Mouse (Mus musculus): ENCODE results near the gene Ccdc78. TPM values are rescaled to one million over a fixed set of nuclear protein-coding genes. Genes with fewer than 3 reads are reported as not detected.
A peak's percentile ranks its signal among the peaks of the same experiment; 100 is the strongest.
"Not testable (repeated sequence)": the region's sequence is repeated elsewhere in the genome, so short reads cannot be mapped to it uniquely, and the experiment has no call there.

Ccdc78 gene
- polyA plus RNA-seq, 1 experiment from 2014 or later: 0.30 TPM

DNA sequence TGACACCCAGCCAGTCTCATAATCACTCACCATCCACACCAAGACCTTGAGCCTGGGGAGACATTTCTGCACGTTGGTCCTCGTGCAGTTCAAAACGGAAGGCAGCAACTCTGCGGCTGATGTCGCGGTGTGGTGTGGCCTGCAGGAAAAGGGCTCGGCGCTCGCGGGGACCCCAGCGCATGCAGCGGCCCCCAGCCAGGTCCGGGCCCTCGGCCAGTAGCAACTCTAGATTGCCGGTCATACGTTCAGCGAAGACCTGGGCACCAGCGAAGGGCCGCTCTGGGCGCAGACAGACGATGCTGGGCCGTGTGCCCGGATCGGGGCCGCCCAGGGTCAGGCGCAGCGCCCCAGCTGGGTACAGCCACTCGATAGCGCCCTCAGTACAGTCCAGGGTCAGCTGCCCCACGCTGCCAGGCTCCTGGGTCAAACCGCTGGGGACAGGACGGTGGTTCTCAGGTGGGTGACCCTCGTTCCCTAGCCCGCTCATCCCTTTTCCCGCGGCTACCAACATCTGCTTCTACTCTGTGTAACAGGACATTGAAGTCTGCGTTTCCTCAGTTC lies 9.9 kb downstream of the Ccdc78 start:
- no peaks in the 10 kb centered on the region for H3K27me3 ChIP-seq (ENCODE audit: control insufficient read depth, insufficient read depth, low read length)
- no peak overlapping the region; the same call in 1 of the 2 replicates for H3K27ac ChIP-seq (ENCODE audit: low read length)
- peak; percentile 1; the same call in 1 of the 2 replicates for ATAC-seq (ENCODE audit: insufficient number of reproducible peaks, insufficient read depth, low FRiP score, low read depth)
- H3K4me2 ChIP-seq (replicated peaks; ENCODE audit: low read depth, low read length): peak overlapping the region; percentile 93
- peaks cover 29% of the 10 kb centered on the region for H3K4me1 ChIP-seq (ENCODE audit: control insufficient read depth, insufficient read depth, low read length)
- no peaks in the 10 kb centered on the region for H3K9me3 ChIP-seq (ENCODE audit: control insufficient read depth, low read depth, low read length)
- H3K36me3 ChIP-seq (ENCODE audit: control insufficient read depth, insufficient read depth, low read length): no peaks in the 10 kb centered on the region
- WGBS: 2% methylated on average over 37 of the region's 37 CpGs
- peak overlapping the region; percentile 61 for H3K9ac ChIP-seq (replicated peaks; ENCODE audit: low read depth, low read length)
- H3K4me3 ChIP-seq (ENCODE audit: low read depth, low read length): peak overlapping the region; percentile 79

DNA sequence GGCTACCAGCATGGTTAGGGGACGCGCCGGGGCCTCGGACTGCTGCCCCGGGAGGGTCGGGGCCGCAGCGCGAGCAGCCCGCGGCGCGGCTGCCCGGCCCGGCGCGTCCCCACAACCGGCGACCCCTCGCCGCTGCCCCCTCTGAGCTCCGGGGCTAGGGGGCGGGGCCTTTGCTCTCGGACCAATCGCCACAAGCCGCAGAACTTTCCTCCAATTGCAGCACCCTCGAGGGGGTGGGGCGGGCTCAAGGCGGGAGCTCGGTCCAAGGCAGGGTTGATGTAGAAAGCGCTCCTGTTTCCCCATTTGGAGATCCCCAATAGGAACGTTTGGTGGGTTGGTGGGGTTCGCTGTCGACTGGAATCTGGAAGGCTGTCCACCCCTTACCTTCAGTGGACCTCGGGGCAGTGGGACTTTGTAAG lies 10.6 kb downstream of the Ccdc78 start, which contains the start of gene Metrn:
Metrn (minus strand) TSS at position 186 of the 419 bp plus-strand sequence.
- H3K4me2 ChIP-seq (replicated peaks; ENCODE audit: low read depth, low read length): peak within 1 kb of the TSS; percentile 93
- H3K27me3 ChIP-seq (ENCODE audit: control insufficient read depth, insufficient read depth, low read length): no peaks in the 10 kb centered on the region
- ATAC-seq (ENCODE audit: insufficient number of reproducible peaks, insufficient read depth, low FRiP score, low read depth): peak; percentile 75; the same call in 1 of the 2 replicates
- H3K9ac ChIP-seq (replicated peaks; ENCODE audit: low read depth, low read length): peak within 1 kb of the TSS; percentile 61
- H3K27ac ChIP-seq (ENCODE audit: low read length): no peak within 1 kb of the TSS; the same call in 1 of the 2 replicates
- peaks cover 27% of the 10 kb centered on the region for H3K4me1 ChIP-seq (ENCODE audit: control insufficient read depth, insufficient read depth, low read length)
- no peaks in the 10 kb centered on the region for H3K36me3 ChIP-seq (ENCODE audit: control insufficient read depth, insufficient read depth, low read length)
- H3K4me3 ChIP-seq (ENCODE audit: low read depth, low read length): peak within 1 kb of the TSS; percentile 79
- no peaks in the 10 kb centered on the region for H3K9me3 ChIP-seq (ENCODE audit: control insufficient read depth, low read depth, low read length)
- WGBS: under 1% methylated on average over 35 of the region's 35 CpGs

DNA sequence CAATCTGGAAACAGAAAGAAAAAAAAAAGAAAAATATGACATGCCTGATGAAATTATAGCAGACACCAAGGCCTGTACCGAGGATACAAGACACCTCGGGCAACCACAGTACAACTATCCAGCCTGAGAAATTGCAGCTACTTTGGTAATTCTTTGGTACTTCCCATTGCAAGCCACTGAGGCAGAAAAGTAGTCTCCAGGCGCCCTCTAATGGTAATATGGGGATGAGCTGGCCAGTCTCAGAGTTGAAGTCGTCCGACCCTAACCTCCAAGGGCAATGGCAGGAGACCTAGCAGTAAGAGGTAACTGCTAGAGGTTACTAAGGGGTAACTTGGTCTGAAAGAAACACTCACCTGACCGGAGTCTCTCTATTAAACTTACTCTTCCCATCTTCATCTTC lies 14.6 kb downstream of the Ccdc78 start:
- Histone ChIP-seq H3K27me3 (ENCODE audit: control insufficient read depth, insufficient read depth, low read length) (no peaks in the 10 kb centered on the region), H3K36me3 (ENCODE audit: control insufficient read depth, insufficient read depth, low read length) (no peaks in the 10 kb centered on the region), H3K4me1 (ENCODE audit: control insufficient read depth, insufficient read depth, low read length) (peaks cover 6% of the 10 kb centered on the region; the same call in 1 of the 2 replicates), H3K4me2 (replicated peaks; ENCODE audit: low read depth, low read length) (no peak overlapping the region), H3K9me3 (ENCODE audit: control insufficient read depth, low read depth, low read length) (no peaks in the 10 kb centered on the region), H3K27ac (ENCODE audit: low read length) (no peak overlapping the region), H3K9ac (replicated peaks; ENCODE audit: low read depth, low read length) (no peak overlapping the region), H3K4me3 (ENCODE audit: low read depth, low read length) (no peak overlapping the region)
- 7% methylated on average over 6 of the region's 6 CpGs for WGBS
- no peak for ATAC-seq (ENCODE audit: insufficient number of reproducible peaks, insufficient read depth, low FRiP score, low read depth)

DNA sequence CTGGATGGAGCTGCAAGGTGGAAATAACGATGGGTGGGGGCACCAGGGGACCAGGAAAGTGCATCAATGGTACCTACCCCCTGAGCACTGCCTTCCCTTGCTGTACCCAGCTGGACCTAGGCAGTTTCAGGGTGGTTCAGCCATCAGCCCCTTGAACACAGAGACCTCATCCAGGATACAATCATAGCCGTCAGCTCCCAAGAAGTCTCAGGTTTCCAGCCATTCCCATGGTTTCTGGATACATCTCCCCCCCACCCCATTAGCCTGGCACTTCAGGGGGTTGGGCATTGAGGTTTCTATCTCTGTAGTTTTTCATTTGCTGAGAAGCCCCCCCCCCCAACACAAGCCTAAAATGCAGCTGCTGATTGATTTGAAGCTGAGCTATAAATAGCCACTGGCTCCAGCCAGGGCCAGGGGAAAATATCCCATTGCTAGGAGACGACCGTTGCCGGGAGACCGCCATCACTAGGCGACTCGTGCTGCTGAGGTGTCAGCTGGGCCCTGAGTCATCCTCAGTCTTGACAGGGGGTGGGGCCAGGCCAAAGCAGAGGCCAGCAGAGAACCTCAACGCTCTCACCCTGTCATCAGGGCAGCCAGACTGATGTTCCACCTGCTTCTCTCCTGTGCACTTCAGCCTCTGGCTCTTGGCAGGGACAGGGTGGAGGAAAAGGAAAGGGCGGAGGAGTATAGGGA lies 16.6 kb downstream of the Ccdc78 start:
- Histone ChIP-seq H3K4me1 (ENCODE audit: control insufficient read depth, insufficient read depth, low read length) (no peaks in the 10 kb centered on the region), H3K4me3 (ENCODE audit: low read depth, low read length) (no peak overlapping the region), H3K36me3 (ENCODE audit: control insufficient read depth, insufficient read depth, low read length) (no peaks in the 10 kb centered on the region), H3K27ac (ENCODE audit: low read length) (no peak overlapping the region), H3K4me2 (replicated peaks; ENCODE audit: low read depth, low read length) (no peak overlapping the region), H3K9me3 (ENCODE audit: control insufficient read depth, low read depth, low read length) (no peaks in the 10 kb centered on the region), H3K9ac (replicated peaks; ENCODE audit: low read depth, low read length) (no peak overlapping the region), H3K27me3 (ENCODE audit: control insufficient read depth, insufficient read depth, low read length) (no peaks in the 10 kb centered on the region; the same call in 1 of the 2 replicates)
- WGBS: 10% methylated on average over 10 of the region's 10 CpGs
- ATAC-seq (ENCODE audit: insufficient number of reproducible peaks, insufficient read depth, low FRiP score, low read depth): peak; percentile 50; the same call in 1 of the 2 replicates

DNA sequence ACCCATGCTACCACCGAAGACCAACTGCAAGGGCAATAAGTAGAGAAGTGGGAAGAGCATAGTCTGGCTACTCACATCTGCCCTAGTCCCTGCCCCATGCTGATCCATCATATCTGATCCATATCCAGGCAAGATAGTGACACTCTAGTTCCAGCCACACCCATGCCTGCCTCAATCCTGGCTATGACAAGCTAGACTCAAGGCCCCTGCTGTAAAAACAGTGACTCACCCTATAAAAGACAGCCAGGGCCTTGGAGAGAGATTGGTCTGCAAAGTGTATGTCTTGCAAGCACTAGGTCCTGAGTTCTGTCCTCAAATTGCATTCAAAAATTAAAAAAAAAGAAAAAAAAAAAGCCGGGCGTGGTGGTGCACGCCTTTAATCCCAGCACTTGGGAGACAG lies 20.1 kb downstream of the Ccdc78 start:
- WGBS: 80% methylated on average over 4 of the region's 4 CpGs
- no peak overlapping the region for H3K4me2 ChIP-seq (replicated peaks; ENCODE audit: low read depth, low read length)
- no peak overlapping the region for H3K9ac ChIP-seq (replicated peaks; ENCODE audit: low read depth, low read length)
- H3K4me3 ChIP-seq (ENCODE audit: low read depth, low read length): no peak overlapping the region
- peaks cover 6% of the 10 kb centered on the region; the same call in 1 of the 2 replicates for H3K27me3 ChIP-seq (ENCODE audit: control insufficient read depth, insufficient read depth, low read length)
- H3K4me1 ChIP-seq (ENCODE audit: control insufficient read depth, insufficient read depth, low read length): no peaks in the 10 kb centered on the region
- ATAC-seq (ENCODE audit: insufficient number of reproducible peaks, insufficient read depth, low FRiP score, low read depth): no peak
- H3K27ac ChIP-seq (ENCODE audit: low read length): no peak overlapping the region
- H3K9me3 ChIP-seq (ENCODE audit: control insufficient read depth, low read depth, low read length): no peaks in the 10 kb centered on the region
- no peaks in the 10 kb centered on the region for H3K36me3 ChIP-seq (ENCODE audit: control insufficient read depth, insufficient read depth, low read length)

DNA sequence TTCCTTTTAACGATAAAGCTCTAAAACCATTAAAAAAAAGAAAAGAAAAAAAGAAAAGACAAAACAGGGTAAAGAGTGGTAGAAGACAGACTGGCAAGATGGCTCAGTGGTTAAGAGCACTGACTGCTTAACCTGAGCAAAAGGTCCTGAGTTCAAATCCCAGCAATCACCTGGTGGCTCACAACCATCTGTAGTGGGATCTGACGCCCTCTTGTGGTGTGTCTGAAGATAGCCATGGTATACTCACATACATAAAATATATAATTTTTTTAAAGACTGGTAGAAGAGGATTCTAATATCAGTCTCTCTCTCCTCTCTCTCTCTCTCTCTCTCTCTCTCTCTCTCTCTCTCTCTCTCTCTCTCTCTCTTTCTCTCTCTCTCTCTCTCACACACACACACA lies 21.1 kb downstream of the Ccdc78 start:
- not testable (repeated sequence) for H3K9me3 ChIP-seq (ENCODE audit: control insufficient read depth, low read depth, low read length); H3K4me3 ChIP-seq (ENCODE audit: low read depth, low read length); H3K9ac ChIP-seq (replicated peaks; ENCODE audit: low read depth, low read length); H3K27ac ChIP-seq (ENCODE audit: low read length); H3K4me1 ChIP-seq (ENCODE audit: control insufficient read depth, insufficient read depth, low read length); ATAC-seq (ENCODE audit: insufficient number of reproducible peaks, insufficient read depth, low FRiP score, low read depth); H3K27me3 ChIP-seq (ENCODE audit: control insufficient read depth, insufficient read depth, low read length); H3K36me3 ChIP-seq (ENCODE audit: control insufficient read depth, insufficient read depth, low read length); H3K4me2 ChIP-seq (replicated peaks; ENCODE audit: low read depth, low read length)
- WGBS: 48% methylated on average over 2 of the region's 2 CpGs

DNA sequence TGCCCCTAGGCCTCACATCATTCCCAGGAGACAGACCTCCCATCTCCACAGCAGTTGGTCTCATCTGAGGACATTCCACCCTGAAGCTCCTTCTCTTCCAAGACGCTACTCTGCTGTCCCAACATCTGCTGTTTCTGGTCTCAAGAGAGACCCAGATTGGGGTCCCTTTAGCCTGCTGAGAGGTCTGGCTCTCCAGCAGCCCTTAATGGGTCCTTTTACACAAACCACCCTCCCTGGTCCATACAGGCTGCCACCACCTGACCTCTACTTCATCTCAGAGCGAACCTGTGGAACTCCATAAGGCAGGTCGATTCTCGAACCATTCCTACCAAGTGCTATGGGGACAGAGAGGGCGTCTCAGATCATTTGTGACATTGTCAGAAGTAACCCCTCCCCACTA lies 21.6 kb downstream of the Ccdc78 start:
- Histone ChIP-seq H3K4me1 (ENCODE audit: control insufficient read depth, insufficient read depth, low read length) (no peaks in the 10 kb centered on the region), H3K4me2 (replicated peaks; ENCODE audit: low read depth, low read length) (no peak overlapping the region), H3K4me3 (ENCODE audit: low read depth, low read length) (peak overlapping the region; percentile 70; the same call in 1 of the 2 replicates), H3K27me3 (ENCODE audit: control insufficient read depth, insufficient read depth, low read length) (peaks cover 6% of the 10 kb centered on the region; the same call in 1 of the 2 replicates), H3K36me3 (ENCODE audit: control insufficient read depth, insufficient read depth, low read length) (no peaks in the 10 kb centered on the region), H3K9ac (replicated peaks; ENCODE audit: low read depth, low read length) (no peak overlapping the region), H3K9me3 (ENCODE audit: control insufficient read depth, low read depth, low read length) (no peaks in the 10 kb centered on the region), H3K27ac (ENCODE audit: low read length) (no peak overlapping the region)
- 39% methylated on average over 5 of the region's 5 CpGs for WGBS
- ATAC-seq (ENCODE audit: insufficient number of reproducible peaks, insufficient read depth, low FRiP score, low read depth): no peak

DNA sequence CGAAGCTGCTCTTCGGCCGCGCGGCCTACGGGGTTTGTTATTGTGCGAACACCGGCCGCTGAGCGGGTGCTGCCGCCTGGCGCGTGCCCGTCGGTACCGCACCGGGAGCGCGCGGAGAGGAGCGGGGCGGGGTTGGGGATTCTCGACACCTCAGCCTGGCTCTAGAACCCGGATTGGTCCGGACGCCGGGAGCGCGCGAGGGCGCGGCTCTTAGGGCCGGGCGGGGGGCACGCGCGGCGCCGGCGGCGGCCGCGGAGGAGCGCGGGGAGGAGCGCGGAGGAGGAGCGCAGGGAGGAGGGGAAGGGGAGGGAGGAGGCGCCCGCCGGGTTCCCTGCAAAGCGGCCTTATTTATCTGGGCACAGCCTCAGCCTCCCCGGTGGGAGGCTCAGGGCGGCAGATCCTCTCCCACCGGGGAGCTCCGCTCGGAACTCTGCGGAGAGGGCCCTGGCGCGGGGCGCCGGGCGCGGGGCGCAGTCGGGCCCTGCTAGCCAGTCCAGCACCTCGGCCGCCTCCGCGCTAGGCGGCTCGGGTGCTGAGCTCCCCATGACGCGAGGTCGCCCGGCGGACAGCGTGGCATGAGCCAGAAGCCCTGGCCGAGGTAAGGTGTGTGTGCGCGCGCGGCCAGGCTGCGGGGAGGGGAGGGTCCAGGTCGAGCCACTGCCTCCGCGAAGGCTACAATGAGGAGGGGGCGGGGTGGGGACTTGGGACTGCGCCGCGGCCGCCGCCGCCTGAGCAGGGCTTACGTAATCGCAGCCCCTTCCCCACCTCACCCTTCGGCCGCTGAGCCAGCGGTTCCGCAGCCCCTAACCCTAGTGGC lies 22.6 kb downstream of the Ccdc78 start, which contains the start of gene Fbxl16:
Fbxl16 (plus strand) TSS at position 297 of the 817 bp plus-strand sequence.
- H3K27me3 ChIP-seq (ENCODE audit: control insufficient read depth, insufficient read depth, low read length): peaks cover 6% of the 10 kb centered on the region; the same call in 1 of the 2 replicates
- peak within 1 kb of the TSS; percentile 70 for H3K4me3 ChIP-seq (ENCODE audit: low read depth, low read length)
- H3K9me3 ChIP-seq (ENCODE audit: control insufficient read depth, low read depth, low read length): no peaks in the 10 kb centered on the region
- no peaks in the 10 kb centered on the region for H3K4me1 ChIP-seq (ENCODE audit: control insufficient read depth, insufficient read depth, low read length)
- peak within 1 kb of the TSS; percentile 66; the same call in 1 of the 2 replicates for H3K27ac ChIP-seq (ENCODE audit: low read length)
- no peaks in the 10 kb centered on the region for H3K36me3 ChIP-seq (ENCODE audit: control insufficient read depth, insufficient read depth, low read length)
- peak; percentile 77 for ATAC-seq (ENCODE audit: insufficient number of reproducible peaks, insufficient read depth, low FRiP score, low read depth)
- H3K9ac ChIP-seq (replicated peaks; ENCODE audit: low read depth, low read length): peak within 1 kb of the TSS; percentile 25
- H3K4me2 ChIP-seq (replicated peaks; ENCODE audit: low read depth, low read length): peak within 1 kb of the TSS; percentile 98
- under 1% methylated on average over 61 of the region's 100 CpGs for WGBS
